Mouse (Mus musculus) layer of hippocampus, adult 9-11 months (tissue): ENCODE data around the gene Acap2.

Experiments used
- DNase-seq: peaks from one replicate; pipeline ENCODE4 v3.0.0; 2022

Gene Acap2

DNA sequence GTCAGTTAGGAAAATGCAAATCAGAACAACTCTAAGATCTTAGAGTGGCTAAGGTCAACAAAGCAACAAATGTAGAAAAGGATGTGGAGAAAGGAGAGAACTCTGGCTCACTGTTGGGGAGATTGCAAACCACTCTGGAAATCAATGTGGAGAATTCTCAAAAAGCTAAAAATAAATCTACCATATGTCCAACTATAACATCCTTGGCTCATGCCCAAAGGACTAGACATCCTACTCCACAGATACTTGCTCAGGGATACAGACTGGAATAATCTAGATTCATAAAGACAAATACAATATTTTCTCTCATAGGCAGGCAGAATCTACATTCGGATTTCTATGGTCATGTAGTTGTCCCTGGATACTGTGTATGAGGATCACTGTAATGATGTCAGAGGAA is 3.2 kb upstream of the Acap2 start:
- no peak for DNase-seq

DNA sequence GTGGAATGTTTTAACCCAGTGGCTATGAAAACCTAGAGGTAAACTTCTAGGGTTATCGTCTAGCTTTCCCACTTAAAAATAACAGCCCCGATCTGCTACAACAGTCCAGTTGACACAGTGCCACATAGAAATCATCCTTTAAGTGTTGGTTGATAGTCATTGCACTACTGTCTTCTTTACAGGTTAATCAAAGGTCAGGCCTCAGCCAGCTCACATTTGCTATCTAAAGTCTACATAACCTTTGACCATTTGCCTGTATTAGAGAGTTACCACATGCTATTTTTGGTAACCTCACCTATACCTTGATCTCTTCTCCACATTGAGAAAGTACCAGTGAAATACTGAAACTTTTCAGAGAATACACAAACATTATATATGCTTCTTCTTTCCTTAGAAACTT is 659 bp upstream of the Acap2 start:
- DNase-seq: no peak

- DNase-seq: peak; percentile 74
These were observed 887 bp downstream of the Acap2 start for GRCm38 (mm10) chr16:31199926-31200789.

DNA sequence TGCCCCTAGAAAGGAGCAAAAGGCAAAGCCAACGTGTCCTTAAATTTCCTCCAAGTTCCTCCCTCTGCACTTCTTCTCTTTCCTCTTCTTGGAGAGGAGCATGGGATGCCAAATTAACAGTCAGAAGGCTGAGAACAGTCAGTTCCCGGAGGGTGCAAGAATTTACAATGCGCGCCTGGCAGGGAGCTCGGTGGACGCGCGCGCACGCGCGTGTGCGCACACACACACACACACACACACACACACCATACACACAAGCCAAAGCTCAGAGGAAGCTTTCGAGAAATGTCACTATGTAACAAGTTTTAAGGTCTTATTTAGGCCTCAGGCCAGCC is 1.5 kb downstream of the Acap2 start:
- no peak for DNase-seq

- DNase-seq: no peak
These were observed 4.1 kb downstream of the Acap2 start for GRCm38 (mm10) chr16:31196971-31197370.

- DNase-seq: no peak
These were observed 8.5 kb downstream of the Acap2 start for GRCm38 (mm10) chr16:31192526-31192925.

GRCm38 (mm10) chr16:31191818-31192217 is 9.2 kb downstream of the Acap2 start:
- DNase-seq: peak; percentile 57

- DNase-seq: no peak
These were observed 10.6 kb downstream of the Acap2 start for GRCm38 (mm10) chr16:31190426-31190825.

GRCm38 (mm10) chr16:31189291-31189690 is 11.8 kb downstream of the Acap2 start:
- no peak for DNase-seq

GRCm38 (mm10) chr16:31188799-31189198 is 12.2 kb downstream of the Acap2 start:
- no peak for DNase-seq

DNA sequence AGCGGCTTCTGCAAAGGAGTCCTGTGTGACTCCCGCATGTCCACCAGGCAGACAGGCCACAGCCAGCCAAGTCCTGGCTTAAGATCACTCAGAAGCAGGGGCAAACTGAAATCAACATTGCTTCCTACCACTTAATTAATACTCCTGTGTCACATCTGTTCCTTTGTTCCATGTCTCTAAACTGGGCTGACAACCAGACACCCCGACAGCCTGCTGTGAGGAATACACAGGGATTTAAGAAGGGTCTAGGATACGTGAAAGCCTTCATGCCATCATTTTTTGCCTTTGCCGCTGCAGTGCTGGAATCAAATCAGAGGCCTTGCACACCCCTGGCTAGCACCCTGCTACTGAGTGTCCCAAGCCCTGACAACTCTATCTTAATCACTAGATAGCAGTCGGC is 12.8 kb downstream of the Acap2 start:
- no peak for DNase-seq

DNA sequence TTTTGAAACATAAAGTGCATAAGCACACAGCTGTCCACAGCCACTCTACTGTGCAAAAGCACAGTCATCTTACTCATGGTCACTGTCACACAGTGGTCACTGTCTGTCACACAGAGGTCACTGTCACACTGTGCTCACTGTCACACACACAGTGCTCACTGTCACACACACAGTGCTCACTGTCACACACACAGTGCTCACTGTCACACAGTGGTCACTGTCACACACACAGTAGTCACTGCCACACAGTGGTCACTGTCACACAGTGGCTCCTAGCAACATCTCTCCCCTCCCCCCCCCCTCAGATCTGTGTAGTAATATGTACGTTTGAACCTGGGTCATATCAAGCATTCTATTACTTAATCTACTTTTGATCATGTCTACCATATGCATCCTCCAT is 13.9 kb downstream of the Acap2 start:
- DNase-seq: no peak

DNA sequence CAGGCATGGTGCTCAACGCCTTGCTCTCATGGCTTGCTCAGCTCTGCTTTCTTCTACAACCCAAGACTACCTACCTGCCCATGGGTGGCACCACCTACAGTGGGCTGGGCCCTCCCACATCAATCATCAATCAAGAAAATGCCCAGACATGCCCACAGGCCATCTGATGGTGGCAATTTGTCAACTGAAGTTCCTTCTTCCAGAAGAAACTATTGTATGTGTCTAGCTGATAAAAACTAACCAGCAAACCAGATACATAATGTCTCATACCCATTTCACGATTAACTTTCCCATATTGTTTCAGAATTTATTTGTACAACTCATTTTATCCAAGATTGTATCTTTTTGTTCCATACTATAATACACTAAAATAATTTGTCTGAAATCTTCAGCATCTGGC is 15.3 kb downstream of the Acap2 start:
- DNase-seq: no peak

DNA sequence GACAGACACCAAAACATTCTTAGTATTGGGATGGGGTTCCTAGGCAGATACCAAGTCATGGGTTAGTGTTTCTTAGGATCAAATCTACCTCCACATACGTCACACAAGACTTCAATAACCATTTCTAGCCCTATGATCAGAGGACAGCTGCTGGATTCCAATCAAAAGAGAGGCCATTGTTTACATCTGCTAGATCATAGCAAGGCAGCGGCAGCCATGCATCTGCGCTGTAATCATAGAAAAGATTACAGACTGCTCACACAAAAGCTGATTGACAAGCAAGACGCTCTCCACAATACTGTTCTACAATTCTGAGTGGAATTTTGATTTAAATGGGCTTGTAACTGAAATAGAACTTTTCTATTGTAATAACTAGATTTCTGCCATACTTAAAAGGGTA is 16.3 kb downstream of the Acap2 start:
- no peak for DNase-seq

DNA sequence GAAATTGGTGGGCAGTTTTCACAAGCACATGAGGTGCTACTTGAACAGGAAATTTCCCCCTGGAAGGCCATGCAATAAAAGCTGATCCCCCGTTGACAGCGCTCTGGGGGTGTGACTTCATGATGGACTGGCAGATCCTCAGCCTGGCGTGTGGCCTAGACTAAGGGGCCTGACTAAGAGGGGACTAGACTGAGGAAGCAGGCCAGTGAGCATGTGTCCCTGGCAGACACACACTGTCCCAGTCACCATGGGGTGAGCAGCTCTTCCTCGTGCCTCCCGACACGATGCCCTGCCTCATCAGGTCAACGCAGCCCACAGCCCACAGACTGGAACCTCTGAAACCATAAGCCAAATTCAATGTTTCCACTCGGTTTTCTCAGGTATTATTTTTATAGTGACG is 18.5 kb downstream of the Acap2 start:
- DNase-seq: peak; percentile 45

DNA sequence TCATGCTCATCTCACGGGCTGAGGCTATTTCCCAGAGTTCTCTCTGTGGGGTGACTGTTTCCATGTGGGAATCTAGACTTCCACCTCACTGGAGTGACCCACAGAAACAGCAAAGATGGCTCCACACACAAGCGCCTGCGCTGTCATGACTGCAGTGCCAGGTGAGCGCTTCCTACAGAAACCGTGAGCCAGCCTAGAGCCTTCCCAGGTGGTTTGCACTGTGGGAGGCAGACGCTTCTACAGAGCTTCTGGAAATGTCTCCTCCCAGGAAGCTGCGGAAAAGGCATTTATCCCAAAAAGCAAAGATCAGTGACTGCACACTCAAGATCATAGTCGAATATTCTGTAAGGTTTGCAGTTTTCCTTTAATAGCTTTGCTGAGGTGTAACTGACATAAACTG is 20.2 kb downstream of the Acap2 start:
- no peak for DNase-seq

DNA sequence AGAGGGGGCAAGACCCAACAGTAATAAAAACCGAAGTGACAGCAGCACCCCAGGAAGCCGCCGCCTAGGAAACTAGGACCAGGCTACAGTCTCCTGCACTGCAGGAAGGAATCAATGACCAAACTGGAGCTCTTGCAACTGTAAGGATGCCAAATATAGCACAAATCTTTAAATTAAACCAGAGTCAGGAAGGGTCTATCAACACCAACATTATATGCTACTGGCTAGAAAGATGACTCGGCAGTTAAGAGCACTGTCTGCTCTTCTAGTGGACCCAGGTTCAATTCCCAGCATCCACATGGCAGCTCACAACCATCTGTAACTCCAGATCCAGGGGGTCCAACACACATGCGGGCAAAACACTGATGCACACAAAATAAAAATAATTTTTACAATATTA is 21.7 kb downstream of the Acap2 start:
- DNase-seq: no peak

GRCm38 (mm10) chr16:31174880-31175638 is 26.0 kb downstream of the Acap2 start:
- DNase-seq: no peak

GRCm38 (mm10) chr16:31172229-31172628 is 28.8 kb downstream of the Acap2 start:
- no peak for DNase-seq

GRCm38 (mm10) chr16:31171418-31171817 is 29.6 kb downstream of the Acap2 start:
- no peak for DNase-seq

DNA sequence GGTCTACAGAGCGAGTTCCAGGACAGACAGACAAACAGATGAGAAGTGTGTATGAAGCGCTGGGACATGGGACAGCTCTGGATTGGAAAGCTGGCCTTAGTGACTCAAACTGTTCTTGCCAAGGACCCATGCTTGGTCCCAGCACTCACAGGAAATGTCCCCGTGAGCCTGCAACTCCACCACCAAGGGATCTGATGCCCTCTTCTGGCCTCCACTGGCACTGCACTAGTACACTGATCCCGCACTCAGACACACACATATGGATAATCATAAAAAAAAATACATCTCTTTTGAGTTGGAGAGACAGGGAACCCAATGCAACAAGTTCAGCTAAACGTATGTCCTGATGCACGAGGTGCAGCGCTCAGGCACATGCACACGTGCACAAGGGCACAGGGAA is 30.7 kb downstream of the Acap2 start:
- DNase-seq: no peak

- DNase-seq: no peak
These were observed 31.4 kb downstream of the Acap2 start for GRCm38 (mm10) chr16:31169596-31169995.

- no peak for DNase-seq
These were observed 33.1 kb downstream of the Acap2 start for GRCm38 (mm10) chr16:31167934-31168333.
